Mouse (Mus musculus): Measurements from ENCODE around the gene Rab3b.
"Not testable (repeated sequence)": the region's sequence is repeated elsewhere in the genome, so short reads cannot be mapped to it uniquely, and the experiment has no call there.

The Rab3b gene

GRCm38 (mm10) chr4:108890876-108891275 is 12.0 kb downstream of the Rab3b start:
- DNase-seq (ENCODE audit: low spot score): no peak

- DNase-seq (ENCODE audit: low spot score): no peak
Observed at GRCm38 (mm10) chr4:108900421-108900820, 21.6 kb downstream of the Rab3b start.

GRCm38 (mm10) chr4:108902886-108903285 is 24.0 kb downstream of the Rab3b start:
- DNase-seq (ENCODE audit: low spot score): no peak

GRCm38 (mm10) chr4:108903346-108903745 is 24.5 kb downstream of the Rab3b start:
- no peak for DNase-seq (ENCODE audit: low spot score)

- DNase-seq (ENCODE audit: low spot score): no peak
Observed at GRCm38 (mm10) chr4:108904076-108904475, 25.2 kb downstream of the Rab3b start.

- no peak for DNase-seq (ENCODE audit: low spot score)
Observed at GRCm38 (mm10) chr4:108904790-108905189, 25.9 kb downstream of the Rab3b start.

GRCm38 (mm10) chr4:108905859-108906258 is 27.0 kb downstream of the Rab3b start:
- DNase-seq (ENCODE audit: low spot score): peak; percentile 35

GRCm38 (mm10) chr4:108907475-108907874 is 28.6 kb downstream of the Rab3b start:
- DNase-seq (ENCODE audit: low spot score): no peak

GRCm38 (mm10) chr4:108909872-108910425 is 31.1 kb downstream of the Rab3b start:
- DNase-seq (ENCODE audit: low spot score): no peak

- DNase-seq (ENCODE audit: low spot score): no peak
Observed at GRCm38 (mm10) chr4:108911866-108912265, 33.0 kb downstream of the Rab3b start.

GRCm38 (mm10) chr4:108913180-108913579 is 34.3 kb downstream of the Rab3b start:
- DNase-seq (ENCODE audit: low spot score): no peak

- DNase-seq (ENCODE audit: low spot score): no peak
Observed at GRCm38 (mm10) chr4:108914391-108914790, 35.5 kb downstream of the Rab3b start.

- no peak for DNase-seq (ENCODE audit: low spot score)
Observed at GRCm38 (mm10) chr4:108915101-108915500, 36.2 kb downstream of the Rab3b start.

- no peak for DNase-seq (ENCODE audit: low spot score)
Observed at GRCm38 (mm10) chr4:108917654-108918053, 38.8 kb downstream of the Rab3b start.

GRCm38 (mm10) chr4:108927945-108928344 is 49.1 kb downstream of the Rab3b start:
- not testable (repeated sequence) for DNase-seq (ENCODE audit: low spot score)

- no peak for DNase-seq (ENCODE audit: low spot score)
Observed at GRCm38 (mm10) chr4:108933163-108933562, 54.3 kb downstream of the Rab3b start.

- DNase-seq (ENCODE audit: low spot score): no peak
Observed at GRCm38 (mm10) chr4:108934856-108935255, 56.0 kb downstream of the Rab3b start.

- DNase-seq (ENCODE audit: low spot score): no peak
Observed at GRCm38 (mm10) chr4:108937848-108938771, 59.2 kb downstream of the Rab3b start.

GRCm38 (mm10) chr4:108940681-108941473 is 62.0 kb downstream of the Rab3b start:
- DNase-seq (ENCODE audit: low spot score): no peak

- no peak for DNase-seq (ENCODE audit: low spot score)
Observed at GRCm38 (mm10) chr4:108942171-108942570, 63.3 kb downstream of the Rab3b start.

GRCm38 (mm10) chr4:108942986-108943720 is 64.3 kb downstream of the Rab3b start:
- no peak for DNase-seq (ENCODE audit: low spot score)

GRCm38 (mm10) chr4:108949168-108949567 is 70.3 kb downstream of the Rab3b start:
- DNase-seq (ENCODE audit: low spot score): peak; percentile 14

All from adipocyte (in vitro differentiated cells).